Mouse (Mus musculus) brain, embryonic 14.5 days (tissue): ENCODE measurements around the gene Cyp4f18.

Experiments
- CTCF ChIP-seq: fragments of 200-500 bp; IDR thresholded peaks from 2 replicates; pipeline ENCODE4 v1.5.1; 2012; ENCODE audit warnings: inconsistent platforms, mild to moderate bottlenecking, moderate library complexity, borderline replicate concordance; ENCODE audit not compliant: insufficient read depth, insufficient read length; ENCODE audit errors: extremely low read depth
- POLR2A ChIP-seq: fragments of 200-500 bp; IDR thresholded peaks from 2 replicates; pipeline ENCODE4 v1.6.1; 2012; ENCODE audit warnings: mild to moderate bottlenecking, inconsistent platforms, borderline replicate concordance; ENCODE audit not compliant: poor library complexity, insufficient read depth, insufficient read length, severe bottlenecking; ENCODE audit errors: extremely low read depth

DNA sequence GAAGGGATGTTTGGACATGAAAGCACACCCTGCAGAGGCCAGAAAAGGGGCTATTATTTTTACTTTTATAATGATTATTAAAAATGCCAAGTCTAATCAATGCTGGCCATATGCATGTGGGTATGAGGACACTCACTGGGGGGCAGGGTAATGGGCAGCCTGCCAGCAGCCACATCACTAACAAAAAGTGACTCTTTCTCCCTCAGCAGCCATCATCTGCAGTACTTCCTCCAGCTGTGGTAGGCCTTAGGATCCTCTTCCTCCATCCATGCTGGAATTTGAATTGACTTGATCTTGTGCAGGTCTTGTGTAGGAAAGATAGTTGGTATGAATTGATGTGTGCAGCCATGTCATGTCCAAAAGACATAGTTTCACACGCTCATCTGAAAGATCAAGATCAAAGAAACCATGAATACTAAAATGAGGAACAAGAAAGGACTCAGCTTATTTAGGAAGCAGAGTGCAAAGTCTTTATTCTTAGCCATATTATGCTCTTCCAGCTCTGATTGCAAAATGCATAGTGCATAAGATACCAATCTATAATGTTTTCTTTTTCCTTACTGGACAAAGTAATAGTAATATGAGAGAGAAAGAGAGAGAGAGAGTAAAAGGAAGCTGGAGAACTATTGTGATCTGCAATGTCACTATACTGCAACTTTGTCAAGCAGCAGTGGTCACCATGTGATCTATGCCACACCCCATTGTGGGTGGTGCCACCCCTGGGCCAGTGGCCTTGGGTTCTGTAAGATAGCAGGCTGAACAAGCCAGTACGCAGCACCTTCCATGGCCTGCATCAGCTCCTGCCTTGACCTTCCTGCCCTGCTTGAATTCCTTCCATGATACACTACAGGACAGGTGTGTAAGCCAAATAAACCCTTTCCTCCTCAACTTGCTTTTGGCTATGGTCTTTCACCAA lies 68.9 kb downstream of the Cyp4f18 start:
- TF ChIP-seq CTCF (no peak), POLR2A (no peak)
